In genomic region chr1:173598838-173599494, GRCm38 (mm10) we compare ENCODE assay signal across 16 mouse cellular contexts. TPM values are rescaled to one million over a fixed set of nuclear protein-coding genes. Genes with fewer than 3 reads are reported as not detected.
DNase-seq lines count a peak whose midpoint lies in the region; ATAC-seq lines count a peak whose summit lies in the region.
"Not testable (repeated sequence)": the region's sequence is repeated elsewhere in the genome, so short reads cannot be mapped to it uniquely, and the experiment has no call there.
"Had no signal": no experiment of that assay in that cellular context is flagged by ENCODE, and none has a peak within 500 bp of the region (broad histone marks: within the 10 kb centered on the region; RNA-seq: fewer than 3 reads in every experiment).

Gene Ifi213, minus strand, starts transcription at chr1:173599274.

- ATAC-seq in granulocyte monocyte progenitor cell, adult 5-6 weeks (replicated peaks; ENCODE audit: poor library complexity, severe bottlenecking) = 0 out of 2 replicates have a peak, but pooled peaks have one; percentile 42
- peak; percentile 91 for ATAC-seq in inflammation-experienced regulatory T-cells, adult 6 months
- ATAC-seq in megakaryocyte progenitor cell, adult 5-6 weeks (replicated peaks; ENCODE audit: poor library complexity) = peak; percentile 50

- H3K36me3 ChIP-seq in splenic B cell, adult 2 months (ENCODE audit: control insufficient read depth, insufficient read depth, low read length, poor library complexity, severe bottlenecking) = not testable (repeated sequence)

- H3K27me3 ChIP-seq in splenic B cell, adult 2 months (ENCODE audit: control insufficient read depth, insufficient read depth, low read length, poor library complexity, severe bottlenecking) = not testable (repeated sequence)

- peak; percentile 66 for DNase-seq in CD4-positive helper T cell, adult 2 months (ENCODE audit: low read depth, low spot score)
- peak; percentile 55 for DNase-seq in T-cell, adult 2 months (ENCODE audit: low spot score)
- peak; percentile 8 for DNase-seq in lung, postnatal 25 days (ENCODE audit: low spot score)
- peak; percentile 8 to 9 for DNase-seq in natural killer cell, adult 2 months (ENCODE audit: low spot score in 2 of 2)
- DNase-seq in splenic B cell, adult 2 months (ENCODE audit: low read depth, low spot score) = peak; percentile 17

RNA-seq across cellular contexts. Expression of gene Ifi213, which starts in this region (rescaled TPM):
- not detected in 2 replicates for total RNA-seq in granulocyte monocyte progenitor cell, adult 5-6 weeks (2014; fragmentation: Nextera tagmentation)
- total RNA-seq in granulocyte monocyte progenitor cell, adult 5-6 weeks (2017) = 0.47 TPM in 1 of 2 replicates, not detected in the other
- polyA plus RNA-seq in inflammation-experienced regulatory T-cells, adult 6 months (2017; shearing (Covaris generic)) = 10 to 100 TPM; 54.7 to 61.9 (median 56.4) TPM
- total RNA-seq in megakaryocyte progenitor cell, adult 5-6 weeks (2015) = 0.51 and 2.6 TPM in 2 replicates
- 0.42 TPM in 1 of 2 replicates, not detected in the other for total RNA-seq in megakaryocyte progenitor cell, adult 5-6 weeks (2017)
- total RNA-seq: gastrocnemius, adult 8-10 months; gastrocnemius, postnatal 36 days had no signal
- polyA plus RNA-seq: embryonic facial prominence, embryonic 12.5 days; forebrain, embryonic 11.5 days; forebrain, embryonic 15.5 days; heart, embryonic 11.5 days; hindbrain, embryonic 10.5 days; Patski had no signal

Comparison
In these comparisons a context has a peak if more than half of its experiments do, and no peak if none do; other contexts are left out.
1. Peak in every context shown above with its lines: DNase-seq and ATAC-seq.
2. Peak in ATAC-seq in granulocyte monocyte progenitor cell, adult 5-6 weeks; RNA of the gene not detected or under 1 TPM.
3. DNase-seq: peak in every context shown above with its lines; median percentile 66 in CD4-positive helper T cell, adult 2 months; 55 in T-cell, adult 2 months; 17 in splenic B cell, adult 2 months; 8 in natural killer cell, adult 2 months; 8 in lung, postnatal 25 days.